Mouse (Mus musculus): Measurements from ENCODE around the gene Col27a1. TPM values are rescaled to one million over a fixed set of nuclear protein-coding genes. Genes with fewer than 3 reads are reported as not detected.

Col27a1 gene
- polyA plus RNA-seq, 2 experiments, result 1.2 to 3.8 TPM

- no peak overlapping the region for H3K4me2 ChIP-seq (ENCODE audit: low read depth)
- 38% methylated on average over 6 of the region's 6 CpGs for WGBS (ENCODE audit: insufficient replicate concordance)
- no peaks in the 10 kb centered on the region for H3K4me1 ChIP-seq (replicated peaks; ENCODE audit: control insufficient read depth in 2 of 2, insufficient read depth in 2 of 2, low read length in 1 of 2)
- DNase-seq (ENCODE audit: low read depth in 3 of 3, low spot score in 3 of 3) (no peak), ATAC-seq (ENCODE audit: insufficient read depth) (no peak)
- H3K9ac ChIP-seq (replicated peaks), result no peak overlapping the region
- H3K36me3 ChIP-seq (replicated peaks; ENCODE audit: control insufficient read depth, insufficient read depth, low read depth), result no peaks in the 10 kb centered on the region
- no peaks in the 10 kb centered on the region for H3K9me3 ChIP-seq (ENCODE audit: control insufficient read depth, low read length)
- no peak overlapping the region for H3K27ac ChIP-seq
- H3K27me3 ChIP-seq (ENCODE audit: control insufficient read depth, insufficient read depth, low read length), result no peaks in the 10 kb centered on the region
- TF ChIP-seq EP300 (IDR thresholded peaks at IDR 0.05; ENCODE audit: low read depth) (no peak), CTCF (IDR thresholded peaks at IDR 0.05; ENCODE audit: low read depth) (no peak)
- no peak overlapping the region for H3K4me3 ChIP-seq (ENCODE audit: insufficient read depth in 1 of 2, low read depth in 2 of 2, low read length in 2 of 2)
Observed at GRCm38 (mm10) chr4:63348524-63348923, 134.7 kb downstream of the Col27a1 start.

- H3K9me3 ChIP-seq (ENCODE audit: control insufficient read depth, low read length), result no peaks in the 10 kb centered on the region
- H3K9ac ChIP-seq (replicated peaks), result no peak within 1 kb of the TSS
- no peaks in the 10 kb centered on the region for H3K36me3 ChIP-seq (replicated peaks; ENCODE audit: control insufficient read depth, insufficient read depth, low read depth)
- H3K4me3 ChIP-seq (ENCODE audit: insufficient read depth in 1 of 2, low read depth in 2 of 2, low read length in 2 of 2), result no peak within 1 kb of the TSS
- no peak for ATAC-seq (ENCODE audit: insufficient read depth)
- no peak within 1 kb of the TSS for H3K4me2 ChIP-seq (ENCODE audit: low read depth)
- no peak within 1 kb of the TSS for H3K27ac ChIP-seq
- DNase-seq (ENCODE audit: low read depth in 3 of 3, low spot score in 3 of 3), result no peak
- TF ChIP-seq CTCF (IDR thresholded peaks at IDR 0.05; ENCODE audit: low read depth) (no peak), EP300 (IDR thresholded peaks at IDR 0.05; ENCODE audit: low read depth) (no peak)
- 38% methylated on average over 4 of the region's 4 CpGs for WGBS (ENCODE audit: insufficient replicate concordance)
- no peaks in the 10 kb centered on the region; a peak in 1 of 4 replicates for H3K4me1 ChIP-seq (replicated peaks; ENCODE audit: control insufficient read depth in 2 of 2, insufficient read depth in 2 of 2, low read length in 1 of 2)
- H3K27me3 ChIP-seq (ENCODE audit: control insufficient read depth, insufficient read depth, low read length), result no peaks in the 10 kb centered on the region
Observed at GRCm38 (mm10) chr4:63355877-63356665, 142.3 kb downstream of the Col27a1 start, which contains the start of gene Orm3. Gene Orm3 (plus strand): TSS chr4:63356162.

GRCm38 (mm10) chr4:63356981-63357570 is 143.3 kb downstream of the Col27a1 start:
- Histone ChIP-seq H3K4me1 (replicated peaks; ENCODE audit: control insufficient read depth in 2 of 2, insufficient read depth in 2 of 2, low read length in 1 of 2) (no peaks in the 10 kb centered on the region; a peak in 1 of 4 replicates), H3K27me3 (ENCODE audit: control insufficient read depth, insufficient read depth, low read length) (no peaks in the 10 kb centered on the region), H3K4me2 (ENCODE audit: low read depth) (no peak overlapping the region), H3K27ac (no peak overlapping the region), H3K36me3 (replicated peaks; ENCODE audit: control insufficient read depth, insufficient read depth, low read depth) (no peaks in the 10 kb centered on the region), H3K9ac (replicated peaks) (no peak overlapping the region), H3K9me3 (ENCODE audit: control insufficient read depth, low read length) (no peaks in the 10 kb centered on the region), H3K4me3 (ENCODE audit: insufficient read depth in 1 of 2, low read depth in 2 of 2, low read length in 2 of 2) (no peak overlapping the region)
- WGBS (ENCODE audit: insufficient replicate concordance), result 43% methylated on average over 2 of the region's 2 CpGs
- no peak for DNase-seq (ENCODE audit: low read depth in 3 of 3, low spot score in 3 of 3)
- TF ChIP-seq EP300 (IDR thresholded peaks at IDR 0.05; ENCODE audit: low read depth) (no peak), CTCF (IDR thresholded peaks at IDR 0.05; ENCODE audit: low read depth) (no peak)
- ATAC-seq (ENCODE audit: insufficient read depth), result no peak

- Histone ChIP-seq H3K9ac (replicated peaks) (no peak overlapping the region), H3K27me3 (ENCODE audit: control insufficient read depth, insufficient read depth, low read length) (no peaks in the 10 kb centered on the region), H3K36me3 (replicated peaks; ENCODE audit: control insufficient read depth, insufficient read depth, low read depth) (no peaks in the 10 kb centered on the region), H3K9me3 (ENCODE audit: control insufficient read depth, low read length) (no peaks in the 10 kb centered on the region), H3K4me3 (ENCODE audit: insufficient read depth in 1 of 2, low read depth in 2 of 2, low read length in 2 of 2) (no peak overlapping the region), H3K4me2 (ENCODE audit: low read depth) (no peak overlapping the region), H3K27ac (no peak overlapping the region), H3K4me1 (replicated peaks; ENCODE audit: control insufficient read depth in 2 of 2, insufficient read depth in 2 of 2, low read length in 1 of 2) (no peaks in the 10 kb centered on the region; a peak in 1 of 4 replicates)
- no peak for TF ChIP-seq EP300 (IDR thresholded peaks at IDR 0.05; ENCODE audit: low read depth)
- DNase-seq (ENCODE audit: low read depth in 3 of 3, low spot score in 3 of 3) (no peak), ATAC-seq (ENCODE audit: insufficient read depth) (no peak)
- 62% methylated on average over 6 of the region's 6 CpGs for WGBS (ENCODE audit: insufficient replicate concordance)
Observed at GRCm38 (mm10) chr4:63359861-63360260, 146.1 kb downstream of the Col27a1 start.

GRCm38 (mm10) chr4:63362150-63362549 is 148.3 kb downstream of the Col27a1 start, which contains the start of gene Orm2:
Gene Orm2 (plus strand): TSS chr4:63362449.
- Histone ChIP-seq H3K4me2 (ENCODE audit: low read depth) (no peak within 1 kb of the TSS), H3K4me1 (replicated peaks; ENCODE audit: control insufficient read depth in 2 of 2, insufficient read depth in 2 of 2, low read length in 1 of 2) (no peaks in the 10 kb centered on the region; a peak in 1 of 4 replicates), H3K27me3 (ENCODE audit: control insufficient read depth, insufficient read depth, low read length) (no peaks in the 10 kb centered on the region), H3K4me3 (ENCODE audit: insufficient read depth in 1 of 2, low read depth in 2 of 2, low read length in 2 of 2) (no peak within 1 kb of the TSS), H3K36me3 (replicated peaks; ENCODE audit: control insufficient read depth, insufficient read depth, low read depth) (no peaks in the 10 kb centered on the region), H3K27ac (no peak within 1 kb of the TSS), H3K9me3 (ENCODE audit: control insufficient read depth, low read length) (no peaks in the 10 kb centered on the region), H3K9ac (replicated peaks) (no peak within 1 kb of the TSS)
- no peak for TF ChIP-seq CTCF (IDR thresholded peaks at IDR 0.05; ENCODE audit: low read depth)
- no peak for TF ChIP-seq EP300 (IDR thresholded peaks at IDR 0.05; ENCODE audit: low read depth)
- no peak for ATAC-seq (ENCODE audit: insufficient read depth)
- WGBS (ENCODE audit: insufficient replicate concordance), result 72% methylated on average over 5 of the region's 5 CpGs
- no peak for DNase-seq (ENCODE audit: low read depth in 3 of 3, low spot score in 3 of 3)

All from liver, embryonic 14.5 days (tissue).